ENCODE assay signal across 8 mouse cellular contexts in genomic region chr16:29915346-29915745, GRCm38 (mm10).
DNase-seq lines count a peak whose midpoint lies in the region; ATAC-seq lines count a peak whose summit lies in the region.

No protein-coding gene starts in this region.

- H3K27ac ChIP-seq in forebrain, embryonic 10.5 days, result 0 out of 2 replicates have a peak overlapping the region, but pooled peaks have one; percentile 51
- H3K27ac ChIP-seq in forebrain, embryonic 15.5 days (replicated peaks), result no peak overlapping the region
- H3K27ac ChIP-seq in midbrain, embryonic 15.5 days, result no peak overlapping the region

- no peak overlapping the region for H3K4me2 ChIP-seq in forebrain, embryonic 15.5 days (replicated peaks)
- no peak overlapping the region for H3K4me2 ChIP-seq in midbrain, embryonic 15.5 days

- no peak for ATAC-seq in forebrain, embryonic 15.5 days (replicated peaks)
- peak; percentile 30; the same call in 1 of the 2 replicates for ATAC-seq in midbrain, embryonic 15.5 days (replicated peaks)
- no peak for ATAC-seq in erythroblast, adult 5-6 weeks (replicated peaks; ENCODE audit: low FRiP score, poor library complexity, severe bottlenecking)

- peaks cover 14% of the 10 kb centered on the region for H3K4me1 ChIP-seq in forebrain, embryonic 10.5 days
- H3K4me1 ChIP-seq in forebrain, embryonic 15.5 days, result no peaks in the 10 kb centered on the region
- H3K4me1 ChIP-seq in midbrain, embryonic 15.5 days, result 0 out of 2 replicates have a peak, but pooled peaks cover 4% of the 10 kb centered on the region

- H3K27me3 ChIP-seq in forebrain, embryonic 10.5 days (ENCODE audit: poor library complexity, severe bottlenecking), result peaks cover 60% of the 10 kb centered on the region
- no peaks in the 10 kb centered on the region for H3K27me3 ChIP-seq in forebrain, embryonic 15.5 days
- H3K27me3 ChIP-seq in midbrain, embryonic 15.5 days (replicated peaks), result no peaks in the 10 kb centered on the region

- H3K9ac ChIP-seq in forebrain, embryonic 15.5 days (replicated peaks), result no peak overlapping the region
- no peak overlapping the region for H3K9ac ChIP-seq in midbrain, embryonic 15.5 days

- H3K36me3 ChIP-seq in forebrain, embryonic 10.5 days (replicated peaks), result no peaks in the 10 kb centered on the region
- no peaks in the 10 kb centered on the region for H3K36me3 ChIP-seq in forebrain, embryonic 15.5 days
- H3K36me3 ChIP-seq in midbrain, embryonic 15.5 days (replicated peaks), result no peaks in the 10 kb centered on the region

- DNase-seq in forebrain, embryonic 10.5 days (ENCODE audit: extremely low spot score, low spot score), result no peak
- DNase-seq in cerebellum, adult 18-20 months, result peak; percentile 32 to 43
- DNase-seq in heart, postnatal 10 days, result peak; percentile 93 to 94
- peak; percentile 14 for DNase-seq in layer of hippocampus, adult 9-11 months
- DNase-seq in testis, postnatal 10 days (ENCODE audit: low spot score), result peak; percentile 52

- 76% methylated on average over 11 of the region's 11 CpGs for WGBS in forebrain, embryonic 10.5 days
- WGBS in forebrain, embryonic 15.5 days, result 63% methylated on average over 11 of the region's 11 CpGs
- WGBS in midbrain, embryonic 15.5 days, result 52% methylated on average over 11 of the region's 11 CpGs

- H3K9me3 ChIP-seq in forebrain, embryonic 10.5 days, result peaks cover 10% of the 10 kb centered on the region
- H3K9me3 ChIP-seq in forebrain, embryonic 15.5 days, result no peaks in the 10 kb centered on the region
- no peaks in the 10 kb centered on the region for H3K9me3 ChIP-seq in midbrain, embryonic 15.5 days

- no peak overlapping the region for H3K4me3 ChIP-seq in forebrain, embryonic 10.5 days
- H3K4me3 ChIP-seq in forebrain, embryonic 15.5 days, result no peak overlapping the region
- no peak overlapping the region for H3K4me3 ChIP-seq in midbrain, embryonic 15.5 days

- intact Hi-C loops in heart, postnatal 10 days (cut with DNase I), result no loop called here
